7 mouse cellular contexts compared by ENCODE assay signal in the genomic region with DNA sequence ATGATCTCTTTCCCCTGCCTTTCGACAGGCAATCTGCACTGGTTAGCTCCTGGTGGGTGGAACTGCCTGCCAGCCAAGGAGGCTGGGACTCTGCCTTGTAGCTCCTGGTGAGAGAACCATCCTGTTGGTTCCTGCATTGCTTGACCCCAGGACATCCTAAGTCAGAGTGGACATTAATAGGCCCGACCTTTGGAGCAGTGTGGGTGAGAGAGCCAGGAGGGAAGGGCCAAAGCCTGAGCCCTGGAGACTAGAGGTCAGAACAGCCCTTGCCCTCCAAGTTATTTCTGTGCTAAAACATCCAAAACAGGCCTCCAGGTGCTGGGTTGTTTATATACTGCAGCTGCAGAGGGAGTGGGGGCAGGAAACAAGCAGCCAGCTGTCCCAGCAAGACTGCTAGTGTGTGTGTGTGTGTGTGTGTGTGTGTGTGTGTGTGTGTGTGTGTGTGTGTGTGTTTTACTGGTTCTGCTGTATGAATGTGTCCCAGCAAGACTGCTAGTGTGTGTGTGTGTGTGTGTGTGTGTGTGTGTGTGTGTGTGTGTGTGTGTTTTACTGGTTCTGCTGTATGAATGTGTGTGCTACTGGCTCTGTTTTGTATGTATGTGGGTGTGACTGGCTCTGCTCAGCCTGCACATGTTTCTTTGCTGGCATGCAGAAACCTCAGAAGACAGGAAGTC. TPM values are rescaled to one million over a fixed set of nuclear protein-coding genes. Genes with fewer than 3 reads are reported as not detected.
DNase-seq lines count a peak whose midpoint lies in the region; ATAC-seq and TF ChIP-seq lines count a peak whose summit lies in the region.

No protein-coding gene starts in this region.

- no peaks in the 10 kb centered on the region for H3K79me2 ChIP-seq in CH12.LX (replicated peaks; ENCODE audit: control insufficient read depth, extremely low read depth, insufficient read depth, poor library complexity, severe bottlenecking)

- H3K4me1 ChIP-seq in CH12.LX (ENCODE audit: control insufficient read depth in 1 of 2, insufficient read depth in 2 of 2) = peaks cover 36 to 68% of the 10 kb centered on the region in 2 experiments
- 0 out of 2 replicates have a peak, but pooled peaks cover 9% of the 10 kb centered on the region for H3K4me1 ChIP-seq in kidney, embryonic 16.5 days (ENCODE audit: insufficient read depth, low read length)
- peaks cover 8% of the 10 kb centered on the region; the same call in 1 of the 2 replicates for H3K4me1 ChIP-seq in midbrain, embryonic 10.5 days

- no peak for TF ChIP-seq POLR2A in CH12.LX (IDR thresholded peaks at IDR 0.05; ENCODE audit: low read depth, low read length)

- no peaks in the 10 kb centered on the region for H3K27me3 ChIP-seq in CH12.LX (replicated peaks)
- no peaks in the 10 kb centered on the region for H3K27me3 ChIP-seq in kidney, embryonic 16.5 days (ENCODE audit: insufficient read depth, low read length)
- H3K27me3 ChIP-seq in midbrain, embryonic 10.5 days (ENCODE audit: low read depth, poor library complexity, severe bottlenecking) = peaks cover 6% of the 10 kb centered on the region; the same call in 1 of the 2 replicates

- WGBS in kidney, embryonic 16.5 days = 22% methylated on average over 2 of the region's 2 CpGs
- WGBS in midbrain, embryonic 10.5 days = 64% methylated on average over 2 of the region's 2 CpGs

- H3K9ac ChIP-seq in CH12.LX (ENCODE audit: insufficient read depth, low read depth) = no peak overlapping the region
- H3K9ac ChIP-seq in kidney, embryonic 16.5 days (replicated peaks; ENCODE audit: low read length) = no peak overlapping the region

- ATAC-seq in kidney, embryonic 16.5 days (ENCODE audit: low FRiP score, low TSS enrichment) = peak; percentile 83

- TF ChIP-seq EP300 in CH12.LX (IDR thresholded peaks at IDR 0.05; ENCODE audit: low read length) = peak; percentile 62; the same call in 1 of the 2 replicates

- no peak overlapping the region for H3K4me2 ChIP-seq in CH12.LX (ENCODE audit: insufficient read depth, low read depth, poor library complexity, severe bottlenecking)
- no peak overlapping the region for H3K4me2 ChIP-seq in kidney, embryonic 16.5 days (replicated peaks; ENCODE audit: low read depth, low read length)

- DNase-seq in B cell, adult 2 months = peak; percentile 77
- peak; percentile 73 for DNase-seq in CH12.LX (ENCODE audit: extremely low read depth)
- peak; percentile 65 for DNase-seq in gastrocnemius, adult 2 months
- DNase-seq in lung, postnatal 36 days = peak; percentile 73
- DNase-seq in thymus, postnatal 25 days = peak; percentile 87
- no peak for DNase-seq in midbrain, embryonic 10.5 days (ENCODE audit: low spot score)

- no peak for TF ChIP-seq CTCF in CH12.LX (conservative IDR thresholded peaks at IDR 0.05 in 1 of 2, IDR thresholded peaks at IDR 0.05 in 1 of 2; ENCODE audit: low read depth in 2 of 2, low read length in 2 of 2)
- TF ChIP-seq CTCF in gastrocnemius, adult 2 months (IDR thresholded peaks at IDR 0.05) = no peak

- H3K4me3 ChIP-seq in CH12.LX (replicated peaks in 1 of 3; ENCODE audit: low read depth in 2 of 3, low read length in 2 of 3, poor library complexity in 1 of 3) = no peak overlapping the region
- H3K4me3 ChIP-seq in gastrocnemius, adult 2 months = no peak overlapping the region
- no peak overlapping the region for H3K4me3 ChIP-seq in kidney, embryonic 16.5 days (ENCODE audit: low read length)
- H3K4me3 ChIP-seq in midbrain, embryonic 10.5 days = no peak overlapping the region

- in situ Hi-C loops in CH12.LX (cut with MboI; ENCODE audit: low pct_ligation_motif_present, low pct_unique_long_range_greater_than_20kb, low sequenced_read_pairs) = no loop called here

- TF ChIP-seq RAD21 in CH12.LX (IDR thresholded peaks at IDR 0.05; ENCODE audit: low read depth, low read length) = no peak

- peak overlapping the region; percentile 78 for H3K27ac ChIP-seq in CH12.LX (ENCODE audit: insufficient read depth, low read depth)
- peak overlapping the region; percentile 53 for H3K27ac ChIP-seq in gastrocnemius, adult 2 months
- no peak overlapping the region for H3K27ac ChIP-seq in kidney, embryonic 16.5 days (ENCODE audit: low read length)
- no peak overlapping the region for H3K27ac ChIP-seq in midbrain, embryonic 10.5 days (replicated peaks)

- peaks cover 10% of the 10 kb centered on the region for H3K9me3 ChIP-seq in CH12.LX (replicated peaks; ENCODE audit: low read length)
- H3K9me3 ChIP-seq in kidney, embryonic 16.5 days (ENCODE audit: low read length) = no peaks in the 10 kb centered on the region
- no peaks in the 10 kb centered on the region for H3K9me3 ChIP-seq in midbrain, embryonic 10.5 days (replicated peaks)

- no peaks in the 10 kb centered on the region for H3K36me3 ChIP-seq in CH12.LX (replicated peaks in 1 of 2; ENCODE audit: control insufficient read depth in 1 of 2, insufficient read depth in 1 of 2, low read length in 1 of 2)
- H3K36me3 ChIP-seq in kidney, embryonic 16.5 days (ENCODE audit: insufficient read depth, low read length) = no peaks in the 10 kb centered on the region
- H3K36me3 ChIP-seq in midbrain, embryonic 10.5 days = no peaks in the 10 kb centered on the region

- intact Hi-C loops in gastrocnemius, adult 2 months (cut with DNase I) = no loop called here

- dilution Hi-C loops in CH12.LX (cut with MboI; ENCODE audit: extremely low pct_ligation_motif_present, extremely low pct_unique_long_range_greater_than_20kb, low sequenced_read_pairs) = no loop called here

TF ChIP-seq in CH12.LX, 34 proteins besides CTCF, POLR2A, EP300 and RAD21:
- TF ChIP-seq JUN (IDR thresholded peaks at IDR 0.05; ENCODE audit: insufficient read depth, low read depth, low read length) (no peak), MAZ (IDR thresholded peaks at IDR 0.05; ENCODE audit: low read depth, low read length) (0 out of 2 replicates have a peak, but pooled peaks have one; percentile 36), E2F4 (IDR thresholded peaks at IDR 0.05; ENCODE audit: insufficient replicate concordance, low read depth, low read length) (no peak), CHD1 (IDR thresholded peaks at IDR 0.05; ENCODE audit: low read depth, low read length) (no peak), IRF4 (IDR thresholded peaks at IDR 0.05; ENCODE audit: low read depth, low read length) (peak; percentile 30; the same call in 1 of the 2 replicates), PAX5 (IDR thresholded peaks at IDR 0.05; ENCODE audit: low read length) (no peak), CHD2 (IDR thresholded peaks at IDR 0.05; ENCODE audit: low read length) (peak; percentile 53; the same call in 1 of the 2 replicates), NRF1 (IDR thresholded peaks at IDR 0.05; ENCODE audit: low read depth, low read length) (no peak), MAX (IDR thresholded peaks at IDR 0.05; ENCODE audit: low read length) (peak; percentile 66; the same call in 1 of the 2 replicates), MEF2A (IDR thresholded peaks at IDR 0.05; ENCODE audit: borderline replicate concordance, low read depth, low read length) (peak; percentile 95), SIN3A (IDR thresholded peaks at IDR 0.05; ENCODE audit: low read length) (0 out of 2 replicates have a peak, but pooled peaks have one; percentile 54), TCF12 (IDR thresholded peaks at IDR 0.05; ENCODE audit: low read depth, low read length) (peak; percentile 99), BHLHE40 (IDR thresholded peaks at IDR 0.05; ENCODE audit: low read depth, low read length) (peak; percentile 78), ETS1 (conservative IDR thresholded peaks at IDR 0.05; ENCODE audit: low read depth, low read length) (peak; percentile 78)

RNA-seq across cellular contexts. Expression of a gene that starts 6.1 kb away (rescaled TPM):
- total RNA-seq in CH12.LX (2012; rRNA removed) = 73.4 and 89.9 TPM in 2 replicates
- total RNA-seq in CH12.LX (2014; rRNA removed) = 57.5 and 58.0 TPM in 2 replicates
- 73.8 and 77.3 TPM in 2 replicates for polyA plus RNA-seq in CH12.LX (2012; ENCODE audit: insufficient read length, low read depth)
- 10 to 100 TPM; 31.3 to 32.9 TPM for total RNA-seq in gastrocnemius, adult 2 months (2021)
- polyA plus RNA-seq in kidney, embryonic 16.5 days (2015; fragmentation: Nextera tagmentation; extraction: Ambion mirVana) = 33.8 and 35.3 TPM in 2 replicates
- polyA plus RNA-seq in midbrain, embryonic 10.5 days (2016; fragmentation: Nextera tagmentation; extraction: Ambion mirVana) = 37.8 and 41.6 TPM in 2 replicates

RNA-seq across cellular contexts. Expression of a gene that starts 43.5 kb away (rescaled TPM):
- total RNA-seq in CH12.LX (2012; rRNA removed) (1.0 and 2.5 TPM in 2 replicates), CH12.LX (2014; rRNA removed) (0.19 TPM in 1 of 2 replicates, not detected in the other)
- polyA plus RNA-seq in CH12.LX (2012; ENCODE audit: insufficient read length, low read depth) = 0.45 and 2.0 TPM in 2 replicates
- under 1 TPM; 0.17 to 0.23 TPM for total RNA-seq in gastrocnemius, adult 2 months (2021)
- 1.3 and 2.0 TPM in 2 replicates for polyA plus RNA-seq in kidney, embryonic 16.5 days (2015; fragmentation: Nextera tagmentation; extraction: Ambion mirVana)
- polyA plus RNA-seq in midbrain, embryonic 10.5 days (2016; fragmentation: Nextera tagmentation; extraction: Ambion mirVana) = 2.2 and 2.7 TPM in 2 replicates

Comparison
In these comparisons a context has a peak if more than half of its experiments do, and no peak if none do; other contexts are left out.
1. H3K27ac ChIP-seq: peak in CH12.LX (single experiment) and gastrocnemius, adult 2 months (single experiment); none in kidney, embryonic 16.5 days (single experiment) and midbrain, embryonic 10.5 days (single experiment).